Mouse (Mus musculus) layer of hippocampus, adult 11-12 months (tissue): ENCODE measurements around the gene Gm3415.
"Not testable (repeated sequence)": the region's sequence is repeated elsewhere in the genome, so short reads cannot be mapped to it uniquely, and the experiment has no call there.

Experiments used
- DNase-seq: peaks from one replicate; pipeline ENCODE4 v3.0.0; 2022; ENCODE audit warnings: low spot score

Gm3415 gene

DNA sequence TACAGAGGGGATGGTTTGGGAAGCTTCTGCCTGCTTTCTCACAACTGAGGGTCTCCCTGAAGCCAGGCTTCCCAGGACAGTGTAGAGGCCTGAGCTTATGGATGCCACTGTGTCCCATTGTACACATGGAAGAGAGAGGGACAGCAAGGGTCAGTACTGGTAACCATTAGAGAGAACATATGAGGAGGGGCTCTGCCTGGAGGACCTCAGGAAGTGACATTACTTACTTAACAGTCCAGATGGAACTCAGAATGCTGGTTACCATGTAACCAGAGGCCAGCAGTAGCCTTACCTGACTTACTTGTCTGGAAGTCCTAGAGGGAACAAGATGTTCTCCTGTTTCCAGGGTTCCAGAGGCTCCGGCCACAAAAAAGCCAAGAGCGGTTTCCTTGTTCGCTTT is at the start of gene Gm3415:
Gene Gm3415 (plus strand): TSS at position 301 of the 400 bp plus-strand sequence.
- DNase-seq = not testable (repeated sequence)

DNA sequence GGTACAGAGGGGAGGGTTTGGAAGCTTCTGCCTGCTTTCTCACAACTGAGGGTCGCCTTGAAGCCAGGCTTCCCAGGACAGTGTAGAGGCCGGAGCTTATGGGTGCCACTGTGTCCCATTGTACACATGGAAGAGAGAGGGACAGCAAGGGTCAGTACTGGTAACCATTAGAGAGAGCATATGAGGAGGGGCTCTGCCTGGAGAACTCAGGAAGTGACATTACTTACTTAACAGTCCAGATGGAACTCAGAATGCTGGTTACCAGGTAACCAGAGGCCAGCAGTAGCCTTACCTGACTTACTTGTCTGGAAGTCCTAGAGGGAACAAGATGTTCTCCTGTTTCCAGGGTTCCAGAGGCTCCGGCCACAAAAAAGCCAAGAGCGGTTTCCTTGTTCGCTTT is 42.1 kb upstream of the Gm3415 start, which contains the start of gene Gm3402:
Gene Gm3402 (plus strand): TSS at position 301 of the 400 bp plus-strand sequence.
- not testable (repeated sequence) for DNase-seq

DNA sequence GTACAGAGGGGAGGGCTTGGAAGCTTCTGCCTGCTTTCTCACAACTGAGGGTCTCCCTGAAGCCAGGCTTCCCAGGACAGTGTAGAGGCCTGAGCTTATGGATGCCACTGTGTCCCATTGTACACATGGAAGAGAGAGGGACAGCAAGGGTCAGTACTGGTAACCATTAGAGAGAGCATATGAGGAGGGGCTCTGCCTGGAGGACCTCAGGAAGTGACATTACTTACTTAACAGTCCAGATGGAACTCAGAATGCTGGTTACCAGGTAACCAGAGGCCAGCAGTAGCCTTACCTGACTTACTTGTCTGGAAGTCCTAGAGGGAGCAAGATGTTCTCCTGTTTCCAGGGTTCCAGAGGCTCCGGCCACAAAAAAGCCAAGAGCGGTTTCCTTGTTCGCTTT is 30.4 kb upstream of the Gm3415 start, which contains the start of gene Gm3404:
Gene Gm3404 (plus strand): TSS at position 301 of the 400 bp plus-strand sequence.
- DNase-seq = not testable (repeated sequence)

DNA sequence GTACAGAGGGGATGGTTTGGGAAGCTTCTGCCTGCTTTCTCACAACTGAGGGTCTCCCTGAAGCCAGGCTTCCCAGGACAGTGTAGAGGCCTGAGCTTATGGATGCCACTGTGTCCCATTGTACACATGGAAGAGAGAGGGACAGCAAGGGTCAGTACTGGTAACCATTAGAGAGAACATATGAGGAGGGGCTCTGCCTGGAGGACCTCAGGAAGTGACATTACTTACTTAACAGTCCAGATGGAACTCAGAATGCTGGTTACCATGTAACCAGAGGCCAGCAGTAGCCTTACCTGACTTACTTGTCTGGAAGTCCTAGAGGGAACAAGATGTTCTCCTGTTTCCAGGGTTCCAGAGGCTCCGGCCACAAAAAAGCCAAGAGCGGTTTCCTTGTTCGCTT is 18.6 kb upstream of the Gm3415 start, which contains the start of gene Gm3409:
Gene Gm3409 (plus strand): TSS at position 301 of the 400 bp plus-strand sequence.
- DNase-seq = not testable (repeated sequence)

DNA sequence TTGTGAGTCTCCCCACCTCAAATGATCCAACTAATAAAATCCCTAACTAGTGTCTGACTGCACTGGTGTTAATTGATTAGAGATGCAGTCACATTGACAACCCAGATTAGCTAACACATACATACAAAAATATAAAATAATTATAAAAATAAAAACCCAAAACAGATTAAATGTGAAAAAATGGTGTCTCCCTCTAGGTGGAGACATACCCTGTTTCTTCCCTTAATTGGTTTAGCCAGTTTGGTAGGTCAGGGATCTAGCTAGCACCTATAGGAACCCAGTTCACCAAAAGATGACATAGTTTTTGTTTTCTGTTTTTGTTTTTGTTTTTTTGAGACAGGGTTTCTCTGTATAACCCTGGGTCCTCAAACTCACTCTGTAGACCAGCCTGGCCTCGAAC is 8.3 kb downstream of the Gm3415 start:
- no peak for DNase-seq

DNA sequence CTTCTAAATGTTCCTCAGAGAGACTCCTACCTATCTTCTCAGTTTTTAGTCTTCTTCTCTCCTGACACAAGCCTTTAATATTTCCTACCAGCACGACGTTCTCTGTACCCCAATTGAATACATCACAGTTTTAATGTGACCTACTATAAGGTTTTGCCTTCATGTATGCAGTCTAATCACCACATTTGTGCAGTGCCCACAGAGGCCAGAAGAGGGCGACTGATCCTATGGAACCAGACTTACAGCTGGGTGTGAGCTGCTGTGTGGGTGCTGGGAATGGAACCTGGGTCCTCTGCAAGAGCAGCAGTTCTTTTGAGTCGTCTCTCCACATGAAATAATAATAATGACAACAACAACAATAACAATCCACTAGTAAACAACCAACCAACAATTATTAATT is 11.1 kb downstream of the Gm3415 start:
- no peak for DNase-seq

DNA sequence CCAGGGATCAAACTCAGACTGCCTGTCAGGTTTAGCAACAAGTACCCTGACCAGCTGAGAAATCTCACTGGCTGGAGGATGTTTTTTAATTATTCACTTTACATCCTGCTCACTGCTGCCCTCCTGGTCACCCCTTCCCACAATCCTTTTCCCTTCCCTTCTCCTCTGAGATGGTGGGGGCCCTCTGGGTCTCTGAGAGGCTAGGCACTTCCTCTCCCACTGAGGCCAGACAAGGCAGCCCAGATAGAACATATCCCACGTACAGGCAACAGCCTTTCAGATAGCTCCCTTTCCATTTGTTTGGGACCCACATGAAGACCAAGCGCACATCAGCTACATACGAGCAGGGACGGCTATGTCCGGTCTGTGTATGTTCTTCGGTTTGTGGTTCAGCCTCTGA is 14.2 kb downstream of the Gm3415 start:
- DNase-seq = not testable (repeated sequence)

DNA sequence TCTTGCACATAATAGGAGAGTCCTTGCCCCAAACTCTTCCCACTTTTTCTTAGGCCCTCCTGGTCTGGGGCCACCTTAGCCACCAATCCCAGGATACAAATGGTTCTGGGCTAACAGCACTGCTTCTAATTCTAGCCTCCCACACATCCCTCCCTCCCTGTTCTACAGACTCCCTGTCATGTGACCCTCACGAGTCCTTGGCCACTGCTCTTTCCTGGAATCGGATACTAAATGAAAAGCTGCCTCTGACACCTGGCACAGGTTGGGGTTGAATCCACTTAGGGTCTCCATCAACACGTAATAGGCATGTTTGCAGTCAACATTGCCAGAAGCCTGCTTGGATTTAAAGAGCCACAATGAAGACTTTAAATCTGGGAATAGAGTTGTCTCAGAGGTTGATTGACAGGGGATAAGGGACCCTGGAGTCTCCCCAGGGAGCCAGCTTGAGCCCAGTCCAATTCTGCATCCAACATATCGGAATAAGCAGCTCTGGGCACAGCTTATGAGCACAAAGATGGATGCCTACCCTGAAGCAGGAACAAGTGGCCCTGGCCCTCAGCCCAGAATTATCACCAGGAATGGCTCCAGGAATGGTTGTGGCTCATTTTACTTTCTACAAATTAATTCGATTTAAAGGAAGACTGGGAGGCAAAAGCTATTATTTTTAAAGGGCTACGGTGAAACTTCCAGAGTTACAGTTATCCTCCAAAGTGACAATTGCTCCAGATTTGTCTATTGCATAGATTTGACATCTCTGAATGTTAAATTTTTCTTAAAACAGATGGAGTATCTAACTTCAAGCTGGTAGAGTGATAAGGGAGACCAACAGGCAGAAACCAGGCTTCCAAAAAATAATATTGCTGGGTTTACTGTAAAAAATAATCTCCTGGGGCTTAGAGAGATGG is 16.1 kb downstream of the Gm3415 start:
- DNase-seq = peak; percentile 84

DNA sequence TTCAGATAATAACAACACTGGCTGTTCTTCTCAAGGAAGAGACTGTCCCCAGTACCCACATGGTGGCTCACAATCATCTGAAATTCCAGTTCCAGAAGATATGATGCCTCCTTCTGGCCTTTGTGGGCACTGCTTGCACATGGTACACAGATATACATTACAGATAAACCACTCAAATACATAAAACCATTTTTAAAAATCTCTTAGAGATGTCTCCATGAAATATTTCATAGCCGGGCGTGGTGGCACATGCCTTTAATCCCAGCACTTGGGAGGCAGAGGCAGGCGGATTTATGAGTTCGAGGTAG is 16.8 kb downstream of the Gm3415 start:
- DNase-seq = not testable (repeated sequence)

DNA sequence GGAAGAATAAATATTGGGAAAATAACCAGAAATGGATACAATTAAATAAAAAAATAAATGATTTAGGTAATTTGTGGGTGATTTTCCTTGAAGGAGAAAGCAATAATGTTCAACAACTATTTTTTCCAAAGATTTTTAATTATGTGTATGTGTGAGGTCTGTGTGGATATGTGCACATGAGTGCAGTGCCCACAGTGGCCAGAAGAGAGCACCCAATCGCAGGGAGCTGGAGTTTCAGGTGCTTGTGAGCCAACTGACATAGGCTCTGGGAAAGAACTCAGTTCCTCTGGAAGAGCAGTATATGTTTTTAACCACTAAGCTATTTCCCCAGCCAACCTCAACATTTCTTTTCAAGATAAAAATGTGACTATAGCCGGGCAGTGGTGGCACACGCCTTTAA is 20.7 kb downstream of the Gm3415 start:
- DNase-seq = no peak

DNA sequence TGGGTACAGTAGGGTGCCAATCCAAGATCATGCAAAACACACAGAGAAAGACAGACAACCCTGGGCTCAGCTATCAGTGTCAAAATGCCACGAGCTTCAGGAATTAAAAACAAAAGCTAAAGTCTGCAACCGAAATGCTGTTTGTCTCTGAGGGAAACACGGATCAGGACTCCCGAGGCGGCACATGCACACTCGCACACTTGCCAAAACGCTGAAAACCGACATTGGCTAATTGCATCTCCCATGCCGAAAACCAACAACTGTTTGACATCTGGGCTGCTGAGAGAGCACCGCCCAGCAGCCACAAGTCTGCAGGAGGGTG is 28.2 kb downstream of the Gm3415 start:
- DNase-seq = no peak

DNA sequence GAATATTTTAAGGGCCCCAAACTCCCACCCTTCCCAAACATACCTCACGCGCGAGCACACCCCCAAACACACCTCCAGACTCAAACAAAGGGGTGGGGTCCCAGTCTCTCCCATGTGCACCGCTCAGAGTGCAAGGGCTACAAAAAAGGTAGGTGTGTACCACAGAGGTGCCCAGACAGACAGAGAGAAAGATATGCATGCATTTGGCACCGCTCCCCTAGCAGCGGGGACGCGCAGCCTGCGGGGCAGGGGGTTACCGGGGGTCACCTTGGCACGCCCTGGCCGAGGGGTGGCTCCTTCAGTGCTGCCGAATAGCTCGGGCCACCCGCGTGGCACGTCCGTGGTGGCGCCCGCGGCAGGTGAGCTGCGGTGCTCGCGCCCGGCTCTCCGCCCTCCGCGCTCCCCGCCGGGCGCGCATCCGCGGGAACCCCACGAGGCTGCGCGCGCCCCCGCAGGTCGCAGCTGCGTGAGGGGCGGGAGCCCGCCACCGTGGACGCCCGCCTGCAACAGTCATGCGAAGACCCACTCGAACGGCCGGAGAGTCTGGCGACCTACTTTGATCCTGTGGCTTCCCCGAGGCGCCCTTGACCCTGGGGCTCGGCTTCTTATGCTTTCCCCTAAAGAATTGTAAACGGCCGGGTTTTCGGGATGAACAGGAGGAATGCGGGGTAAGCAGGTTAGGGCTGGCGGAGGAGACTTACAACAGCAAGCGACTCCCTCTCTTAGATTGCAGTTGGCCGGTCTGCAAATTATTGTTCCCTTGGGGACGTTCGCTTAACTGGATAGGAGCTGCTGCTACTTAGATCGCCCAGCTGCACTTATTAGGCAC is 28.8 kb downstream of the Gm3415 start, which contains the start of gene Gpr12:
Gene Gpr12 (minus strand): TSS at position 762 of the 829 bp plus-strand sequence.
- no peak for DNase-seq

DNA sequence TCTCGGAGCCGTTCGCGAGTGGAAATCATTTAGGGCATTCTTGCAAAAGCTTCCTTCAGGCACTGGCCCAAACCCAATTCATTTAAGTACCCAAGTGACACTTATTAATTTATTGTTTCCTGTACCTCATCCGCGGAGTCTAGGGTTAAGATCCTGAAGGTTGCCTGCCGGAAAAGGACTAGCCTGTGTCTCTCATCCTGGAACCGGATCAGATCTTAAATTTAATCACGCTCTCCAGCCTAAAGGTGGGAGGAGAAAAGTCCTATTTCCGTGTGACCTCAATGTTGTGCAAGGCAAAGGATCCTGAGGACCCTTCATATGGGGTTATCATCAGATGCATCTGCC is 29.3 kb downstream of the Gm3415 start:
- DNase-seq = no peak

DNA sequence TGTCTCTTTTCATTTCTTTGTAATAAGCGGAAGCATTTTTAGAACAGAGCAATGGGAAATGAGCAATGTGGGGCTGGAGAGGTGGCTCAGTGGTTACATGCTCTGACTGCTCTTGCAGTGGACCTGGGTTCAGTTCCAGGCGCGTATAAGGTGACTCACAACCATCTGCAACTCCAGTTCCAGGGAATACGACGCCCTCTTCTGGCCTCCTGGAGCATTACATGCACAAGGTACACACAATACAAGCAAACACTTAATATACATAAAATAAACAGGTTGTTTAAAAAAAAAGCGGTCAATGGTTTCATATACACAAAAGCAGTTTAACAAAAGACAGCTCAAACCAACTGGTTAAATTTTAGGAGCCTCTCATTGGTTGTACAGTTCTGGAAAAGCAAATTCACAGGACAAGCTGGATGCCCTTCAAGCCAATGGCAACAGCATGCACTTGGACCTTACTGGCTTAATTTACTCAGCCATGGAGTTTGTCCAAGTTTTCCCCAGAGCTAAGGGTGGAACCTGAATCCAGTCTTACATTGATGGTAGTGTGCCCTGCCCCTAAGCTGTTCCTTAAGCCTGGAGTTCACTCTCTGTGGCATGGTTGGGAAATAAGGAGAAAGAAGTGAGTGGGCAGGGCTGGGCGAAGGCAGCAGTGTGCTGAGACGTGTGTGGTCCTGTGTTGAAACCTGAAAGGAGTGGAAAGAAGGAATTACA is 30.6 kb downstream of the Gm3415 start:
- no peak for DNase-seq

DNA sequence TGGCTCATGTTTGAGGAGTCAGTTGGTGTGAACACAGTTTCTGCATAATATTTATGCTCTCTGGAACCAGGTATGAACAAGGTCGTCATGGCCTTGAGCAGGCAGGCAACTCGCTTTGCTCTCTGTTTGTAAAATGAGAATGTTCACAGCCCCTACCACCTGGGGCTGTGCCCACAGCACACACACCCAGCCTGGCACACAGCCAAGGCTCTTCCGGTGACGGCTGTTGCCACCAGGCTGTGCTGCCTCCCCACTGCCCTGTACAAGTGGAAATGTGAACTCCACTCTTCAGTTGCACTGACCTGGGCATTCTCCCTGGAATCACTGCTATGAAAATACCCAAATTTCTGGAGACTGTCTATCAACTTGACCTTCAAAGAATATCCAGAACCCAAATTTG is 35.1 kb downstream of the Gm3415 start:
- no peak for DNase-seq

DNA sequence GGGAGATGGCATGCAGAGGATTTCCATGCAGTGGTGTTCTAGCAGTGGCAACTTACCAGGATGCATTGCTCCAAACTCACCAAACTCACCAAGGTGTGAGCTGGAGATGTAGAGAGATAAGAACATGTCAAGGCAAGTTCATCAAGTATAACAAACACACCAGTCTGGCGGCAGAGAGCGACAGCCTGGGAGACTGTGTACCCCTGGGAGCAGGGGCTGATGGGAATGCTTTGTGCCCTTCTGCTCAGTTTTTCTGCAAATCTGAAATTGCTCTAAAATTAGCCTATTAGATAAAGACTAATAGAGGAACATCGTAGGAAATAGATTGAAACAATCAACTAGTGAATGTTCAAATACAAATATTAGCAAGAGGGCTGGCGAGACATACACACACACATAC is 35.7 kb downstream of the Gm3415 start:
- DNase-seq = peak; percentile 40

DNA sequence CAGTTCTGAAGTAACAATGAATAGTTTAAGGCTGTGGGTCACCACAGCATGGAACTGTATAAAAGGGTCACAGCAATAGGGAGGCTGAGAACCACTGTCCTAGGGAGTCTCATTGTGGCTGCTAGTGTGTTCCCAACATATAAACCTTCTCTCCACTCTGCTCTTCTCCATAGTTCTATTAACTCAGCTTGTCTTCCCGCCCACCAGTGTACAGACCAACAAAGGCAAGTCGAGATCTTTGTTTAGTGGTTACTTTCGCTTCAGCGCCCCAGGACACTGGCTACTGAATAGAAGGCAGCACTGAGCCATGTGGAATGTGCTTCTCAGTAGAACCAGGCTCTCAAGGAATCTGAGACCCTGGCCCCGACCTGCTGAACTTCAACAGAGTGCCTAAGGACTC is 36.6 kb downstream of the Gm3415 start:
- DNase-seq = no peak

DNA sequence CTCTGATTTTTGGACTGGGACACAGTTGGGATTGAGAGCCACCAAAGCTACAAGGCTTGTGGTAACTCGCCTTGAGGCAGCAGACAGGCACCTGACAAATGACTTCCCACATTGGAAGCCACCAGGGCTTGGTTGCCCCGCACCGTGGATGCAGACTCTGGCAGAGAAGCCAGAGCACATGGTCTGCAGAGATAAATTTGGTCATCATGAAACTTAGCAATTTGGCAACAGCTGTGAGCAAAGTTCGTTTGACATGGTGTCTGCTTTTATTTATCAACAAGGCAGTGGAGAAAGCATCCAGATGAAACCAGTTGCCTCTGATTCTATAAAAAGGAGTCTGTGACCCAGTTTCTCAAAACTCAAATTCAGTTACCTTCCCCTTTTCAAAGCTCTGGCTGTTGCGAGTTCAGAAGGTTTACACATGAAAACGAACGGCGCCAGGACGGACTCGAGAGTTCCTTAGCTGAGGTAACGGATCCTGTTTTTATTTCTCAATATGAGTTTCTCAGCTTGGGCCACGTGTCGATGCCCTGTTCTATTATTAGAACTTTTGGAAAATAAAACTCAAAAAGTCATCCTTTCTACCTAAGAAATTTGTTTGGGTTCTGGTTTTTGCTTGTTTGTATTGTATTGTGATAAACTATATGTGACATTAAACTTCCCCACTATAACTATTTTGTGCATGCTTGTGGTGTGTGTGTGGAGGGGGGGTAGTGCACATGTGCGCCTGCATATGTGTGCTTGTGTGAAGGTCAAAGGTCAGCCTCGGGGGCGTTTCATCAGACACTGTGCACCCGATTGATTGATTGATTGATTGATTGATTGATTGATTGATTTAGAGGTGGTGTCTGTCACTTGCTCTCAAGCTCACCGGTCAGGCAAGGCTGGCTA is 40.9 kb downstream of the Gm3415 start:
- DNase-seq = no peak

DNA sequence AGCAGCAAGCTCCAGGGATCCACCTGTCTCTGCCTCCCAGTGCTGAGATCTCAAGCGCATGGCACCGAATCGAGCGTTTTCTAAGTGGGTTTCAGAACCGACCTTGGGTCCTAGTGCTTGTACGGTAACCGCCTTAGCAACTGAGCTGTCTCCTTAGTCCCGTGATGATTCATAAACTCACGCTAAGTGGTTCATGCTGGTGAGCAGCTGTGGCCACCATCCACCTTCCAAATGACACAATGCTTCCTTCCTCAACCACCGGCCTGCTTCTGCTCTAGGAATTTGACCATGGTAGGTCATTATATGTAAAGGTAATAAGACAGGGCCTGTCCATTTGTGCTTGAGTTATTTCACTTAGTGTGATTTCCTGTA is 41.6 kb downstream of the Gm3415 start:
- DNase-seq = no peak

DNA sequence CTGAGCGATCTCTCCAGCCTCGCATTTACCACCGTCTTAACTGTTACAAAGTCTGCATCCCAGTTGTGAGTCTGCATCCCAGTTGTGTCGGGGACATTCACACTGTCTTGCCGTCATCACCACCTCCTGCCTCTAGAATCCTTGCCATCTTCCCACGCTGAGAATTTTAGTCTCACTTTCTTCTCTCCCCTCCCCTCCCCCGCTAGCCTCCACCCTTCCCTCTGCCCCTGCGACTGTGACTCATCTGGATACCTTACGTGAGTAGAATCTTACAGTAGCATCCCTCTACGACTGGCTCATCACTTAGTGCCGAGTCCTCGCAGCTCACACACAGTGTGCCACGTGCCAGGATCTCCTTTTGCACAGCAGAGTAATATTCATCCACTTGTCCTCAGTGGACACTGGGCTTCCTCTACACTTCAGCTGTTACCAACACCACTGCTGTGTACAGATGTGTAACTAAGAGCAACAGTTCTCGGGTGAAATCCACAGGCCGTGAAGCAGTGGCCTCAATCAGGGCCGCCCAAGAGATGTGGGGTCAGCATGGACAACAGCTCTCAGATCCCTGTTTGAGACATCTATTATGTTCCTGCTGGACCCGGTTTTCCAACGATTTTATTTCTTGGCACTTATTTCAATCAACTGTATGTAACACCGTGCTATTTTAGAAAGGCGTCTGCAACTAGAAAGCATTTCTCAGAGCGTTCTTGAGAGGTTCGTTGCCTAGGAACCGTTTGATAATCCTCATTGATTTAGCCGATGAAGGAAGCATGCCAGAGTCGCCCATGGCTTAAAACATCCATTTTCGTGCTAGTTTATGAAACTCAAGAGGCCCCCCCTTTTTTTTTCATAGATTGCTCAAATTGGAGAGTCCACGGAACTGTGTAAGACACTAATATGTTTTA is 42.5 kb downstream of the Gm3415 start:
- no peak for DNase-seq
